Mouse (Mus musculus): ENCODE data around the gene Ttc19. TPM values are rescaled to one million over a fixed set of nuclear protein-coding genes. Genes with fewer than 3 reads are reported as not detected.
"Not testable (repeated sequence)": the region's sequence is repeated elsewhere in the genome, so short reads cannot be mapped to it uniquely, and the experiment has no call there.

Ttc19 gene
- polyA plus RNA-seq, 1 experiment from 2014 or later: 50.6 TPM

DNA sequence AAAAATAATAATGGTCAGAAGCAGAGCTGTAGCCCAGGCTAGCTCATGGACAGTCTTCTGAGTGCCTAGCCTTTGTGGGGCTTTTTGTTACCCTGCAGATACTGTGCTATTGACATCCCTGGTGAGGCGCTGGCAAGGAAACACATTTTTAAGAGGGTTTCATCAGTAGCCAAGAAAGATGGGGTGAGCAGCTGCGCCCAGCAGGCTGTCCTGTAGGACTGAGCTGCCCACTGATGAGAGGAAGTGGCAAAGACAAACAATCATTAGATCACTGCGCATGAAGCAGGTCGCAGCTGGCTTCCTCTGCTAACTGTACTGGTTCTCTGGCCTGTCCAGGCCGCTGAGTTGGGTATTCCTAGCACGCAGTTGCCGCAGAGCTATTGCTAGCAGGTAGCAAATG lies 17.7 kb upstream of the Ttc19 start:
- Histone ChIP-seq H3K4me1 (peaks cover 14% of the 10 kb centered on the region; the same call in 1 of the 2 replicates), H3K27ac (replicated peaks) (no peak overlapping the region), H3K9me3 (replicated peaks) (no peaks in the 10 kb centered on the region), H3K36me3 (no peaks in the 10 kb centered on the region), H3K27me3 (replicated peaks) (no peaks in the 10 kb centered on the region), H3K9ac (replicated peaks) (no peak overlapping the region), H3K4me3 (replicated peaks) (no peak overlapping the region), H3K4me2 (no peak overlapping the region)
- WGBS: 69% methylated on average over 7 of the region's 7 CpGs
- ATAC-seq (ENCODE audit: low FRiP score): no peak

DNA sequence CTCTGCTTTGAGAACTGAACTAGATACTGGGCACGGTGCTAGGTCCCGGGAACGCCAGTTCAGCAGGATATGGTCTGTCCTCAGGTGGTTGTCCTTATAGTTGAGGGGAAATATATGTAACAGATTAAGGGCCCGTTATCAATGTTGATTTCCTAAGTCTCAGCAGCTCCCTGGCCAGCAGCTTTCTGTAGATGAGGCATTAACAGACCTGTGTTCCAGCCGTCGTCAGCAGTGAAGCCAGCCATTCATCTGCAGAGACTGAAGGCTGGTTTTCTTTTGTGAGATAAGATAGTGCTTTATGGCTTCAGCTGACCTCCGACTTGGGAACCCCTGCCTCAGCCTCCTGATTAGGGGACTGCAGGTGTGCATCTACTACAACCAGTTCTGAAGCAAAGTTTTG lies 17.3 kb upstream of the Ttc19 start:
- 56% methylated on average over 7 of the region's 7 CpGs for WGBS
- H3K4me3 ChIP-seq (replicated peaks): no peak overlapping the region
- H3K4me1 ChIP-seq: peaks cover 17% of the 10 kb centered on the region; the same call in 1 of the 2 replicates
- no peaks in the 10 kb centered on the region for H3K27me3 ChIP-seq (replicated peaks)
- H3K4me2 ChIP-seq: no peak overlapping the region
- H3K9me3 ChIP-seq (replicated peaks): no peaks in the 10 kb centered on the region
- H3K36me3 ChIP-seq: no peaks in the 10 kb centered on the region
- no peak overlapping the region for H3K27ac ChIP-seq (replicated peaks)
- no peak for ATAC-seq (ENCODE audit: low FRiP score)
- no peak overlapping the region for H3K9ac ChIP-seq (replicated peaks)

DNA sequence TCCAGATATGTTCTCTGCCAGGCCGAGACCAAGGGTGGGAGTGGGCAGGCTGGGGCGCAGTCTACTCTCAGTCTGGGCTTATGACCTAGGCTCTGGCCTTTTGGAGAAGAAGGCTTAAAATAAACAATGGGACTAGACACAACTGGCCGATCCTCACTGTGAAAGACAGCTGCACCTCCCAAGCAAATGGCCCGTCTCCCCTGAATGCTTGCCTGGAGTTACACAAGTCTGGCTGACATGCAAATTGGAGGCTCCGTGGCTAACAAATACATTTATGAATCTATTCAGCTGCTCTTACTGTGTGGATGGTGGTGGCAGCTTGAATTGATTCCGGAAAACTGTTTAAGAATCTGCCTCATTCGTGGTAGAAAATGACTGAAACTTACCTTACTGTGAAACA lies 15.6 kb upstream of the Ttc19 start:
- Histone ChIP-seq H3K4me2 (no peak overlapping the region), H3K9ac (replicated peaks) (no peak overlapping the region), H3K9me3 (replicated peaks) (no peaks in the 10 kb centered on the region), H3K27me3 (replicated peaks) (no peaks in the 10 kb centered on the region), H3K4me3 (replicated peaks) (no peak overlapping the region), H3K36me3 (no peaks in the 10 kb centered on the region), H3K27ac (replicated peaks) (no peak overlapping the region), H3K4me1 (peaks cover 17% of the 10 kb centered on the region; the same call in 1 of the 2 replicates)
- no peak for ATAC-seq (ENCODE audit: low FRiP score)
- WGBS: 52% methylated on average over 7 of the region's 7 CpGs

- no peak overlapping the region for H3K9ac ChIP-seq (replicated peaks)
- no peak overlapping the region for H3K27ac ChIP-seq (replicated peaks)
- no peaks in the 10 kb centered on the region for H3K27me3 ChIP-seq (replicated peaks)
- 50% methylated on average over 17 of the region's 17 CpGs for WGBS
- H3K9me3 ChIP-seq (replicated peaks): no peaks in the 10 kb centered on the region
- no peaks in the 10 kb centered on the region for H3K36me3 ChIP-seq
- H3K4me2 ChIP-seq: no peak overlapping the region
- no peak overlapping the region for H3K4me3 ChIP-seq (replicated peaks)
- H3K4me1 ChIP-seq: peaks cover 17% of the 10 kb centered on the region; the same call in 1 of the 2 replicates
- no peak for ATAC-seq (ENCODE audit: low FRiP score)
Measured at GRCm38 (mm10) chr11:62266466-62267214, 14.6 kb upstream of the Ttc19 start.

- peaks cover 17% of the 10 kb centered on the region; the same call in 1 of the 2 replicates for H3K4me1 ChIP-seq
- no peaks in the 10 kb centered on the region for H3K9me3 ChIP-seq (replicated peaks)
- 77% methylated on average over 8 of the region's 8 CpGs for WGBS
- no peaks in the 10 kb centered on the region for H3K36me3 ChIP-seq
- no peak overlapping the region for H3K4me2 ChIP-seq
- no peaks in the 10 kb centered on the region for H3K27me3 ChIP-seq (replicated peaks)
- ATAC-seq (ENCODE audit: low FRiP score): no peak
- H3K4me3 ChIP-seq (replicated peaks): no peak overlapping the region
- no peak overlapping the region for H3K27ac ChIP-seq (replicated peaks)
- H3K9ac ChIP-seq (replicated peaks): no peak overlapping the region
Measured at GRCm38 (mm10) chr11:62268381-62268780, 12.9 kb upstream of the Ttc19 start.

DNA sequence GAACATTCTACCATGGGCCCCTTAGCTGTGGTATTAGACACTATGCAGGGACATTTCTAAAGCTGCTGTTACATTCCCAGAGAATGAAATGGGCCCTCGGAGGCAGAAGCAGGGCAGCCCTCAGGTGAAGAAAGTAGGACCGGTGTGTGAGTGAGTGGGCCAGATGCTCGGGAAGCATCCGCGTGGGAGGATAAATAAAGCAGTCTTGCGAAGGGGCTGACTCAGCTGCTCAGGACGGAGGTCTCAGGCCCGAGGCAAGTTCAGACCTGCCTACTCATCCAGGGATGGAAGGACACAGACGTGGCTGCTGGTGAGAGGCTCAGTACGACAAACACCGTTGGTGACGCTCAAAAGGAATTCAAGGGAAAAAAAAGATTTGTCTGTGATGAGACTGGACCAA lies 12.2 kb upstream of the Ttc19 start:
- Histone ChIP-seq H3K36me3 (no peaks in the 10 kb centered on the region), H3K27ac (replicated peaks) (no peak overlapping the region), H3K4me1 (peaks cover 17% of the 10 kb centered on the region; the same call in 1 of the 2 replicates), H3K27me3 (replicated peaks) (no peaks in the 10 kb centered on the region), H3K4me3 (replicated peaks) (no peak overlapping the region), H3K9ac (replicated peaks) (no peak overlapping the region), H3K9me3 (replicated peaks) (no peaks in the 10 kb centered on the region), H3K4me2 (no peak overlapping the region)
- ATAC-seq (ENCODE audit: low FRiP score): no peak
- 72% methylated on average over 12 of the region's 12 CpGs for WGBS

- H3K9ac ChIP-seq (replicated peaks): no peak overlapping the region
- H3K9me3 ChIP-seq (replicated peaks): no peaks in the 10 kb centered on the region
- ATAC-seq (ENCODE audit: low FRiP score): no peak
- no peak overlapping the region for H3K4me3 ChIP-seq (replicated peaks)
- no peak overlapping the region for H3K4me2 ChIP-seq
- peaks cover 17% of the 10 kb centered on the region; the same call in 1 of the 2 replicates for H3K4me1 ChIP-seq
- WGBS: 65% methylated on average over 5 of the region's 5 CpGs
- no peak overlapping the region for H3K27ac ChIP-seq (replicated peaks)
- H3K27me3 ChIP-seq (replicated peaks): no peaks in the 10 kb centered on the region
- H3K36me3 ChIP-seq: no peaks in the 10 kb centered on the region
Measured at GRCm38 (mm10) chr11:62270851-62271250, 10.4 kb upstream of the Ttc19 start.

- no peaks in the 10 kb centered on the region for H3K9me3 ChIP-seq (replicated peaks)
- WGBS: 65% methylated on average over 8 of the region's 8 CpGs
- H3K4me1 ChIP-seq: peaks cover 7% of the 10 kb centered on the region
- H3K4me3 ChIP-seq (replicated peaks): no peak overlapping the region
- H3K4me2 ChIP-seq: no peak overlapping the region
- ATAC-seq (ENCODE audit: low FRiP score): no peak
- no peak overlapping the region for H3K9ac ChIP-seq (replicated peaks)
- H3K36me3 ChIP-seq: no peaks in the 10 kb centered on the region
- H3K27me3 ChIP-seq (replicated peaks): no peaks in the 10 kb centered on the region
- H3K27ac ChIP-seq (replicated peaks): no peak overlapping the region
Measured at GRCm38 (mm10) chr11:62277086-62277485, 4.2 kb upstream of the Ttc19 start.

DNA sequence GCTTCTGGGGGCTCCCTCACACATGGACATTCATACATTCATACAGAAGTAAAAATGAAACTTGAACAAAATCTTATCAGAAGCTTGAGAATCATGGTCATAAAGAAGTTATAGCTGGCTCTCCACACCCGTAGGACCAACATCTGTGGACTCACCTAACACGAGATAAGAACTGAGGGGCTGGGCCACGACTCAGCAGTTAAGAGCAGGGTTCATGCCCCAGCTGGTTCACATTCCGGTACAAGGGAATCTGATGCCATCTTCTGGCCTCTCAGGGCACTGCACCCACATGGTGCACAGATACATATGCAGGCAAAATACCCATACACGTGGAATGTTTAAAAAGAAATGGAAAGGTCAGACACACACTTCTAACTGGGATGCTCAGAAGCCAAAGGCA lies 3.2 kb upstream of the Ttc19 start:
- ATAC-seq (ENCODE audit: low FRiP score): no peak
- H3K27me3 ChIP-seq (replicated peaks): no peaks in the 10 kb centered on the region
- H3K4me2 ChIP-seq: no peak overlapping the region
- 31% methylated on average over 5 of the region's 5 CpGs for WGBS
- peaks cover 16% of the 10 kb centered on the region for H3K4me1 ChIP-seq
- no peaks in the 10 kb centered on the region for H3K9me3 ChIP-seq (replicated peaks)
- H3K9ac ChIP-seq (replicated peaks): no peak overlapping the region
- H3K36me3 ChIP-seq: no peaks in the 10 kb centered on the region; the same call in 1 of the 2 replicates
- no peak overlapping the region for H3K4me3 ChIP-seq (replicated peaks)
- no peak overlapping the region for H3K27ac ChIP-seq (replicated peaks)

DNA sequence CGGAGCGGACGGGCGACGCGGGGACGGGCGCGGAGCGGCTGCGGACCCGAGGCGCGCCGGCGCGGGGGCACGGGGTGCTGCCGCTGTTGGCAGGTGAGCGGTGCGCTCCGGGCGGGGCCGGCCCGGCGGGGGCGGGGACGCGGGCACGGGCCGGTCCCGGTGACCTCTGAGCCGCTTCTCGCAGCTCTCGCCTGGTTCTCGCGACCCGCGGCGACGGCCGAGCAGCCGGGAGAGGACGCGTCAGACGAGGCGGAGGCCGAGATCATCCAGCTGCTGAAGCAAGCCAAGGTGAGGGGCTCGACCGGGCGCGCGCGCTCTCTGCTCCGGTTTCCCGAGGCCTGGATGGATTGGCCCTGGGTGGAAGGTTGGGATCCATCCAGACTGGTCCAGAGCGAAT lies 326 bp downstream of the Ttc19 start:
- H3K27ac ChIP-seq (replicated peaks): peak overlapping the region; percentile 91
- under 1% methylated on average over 31 of the region's 57 CpGs for WGBS

DNA sequence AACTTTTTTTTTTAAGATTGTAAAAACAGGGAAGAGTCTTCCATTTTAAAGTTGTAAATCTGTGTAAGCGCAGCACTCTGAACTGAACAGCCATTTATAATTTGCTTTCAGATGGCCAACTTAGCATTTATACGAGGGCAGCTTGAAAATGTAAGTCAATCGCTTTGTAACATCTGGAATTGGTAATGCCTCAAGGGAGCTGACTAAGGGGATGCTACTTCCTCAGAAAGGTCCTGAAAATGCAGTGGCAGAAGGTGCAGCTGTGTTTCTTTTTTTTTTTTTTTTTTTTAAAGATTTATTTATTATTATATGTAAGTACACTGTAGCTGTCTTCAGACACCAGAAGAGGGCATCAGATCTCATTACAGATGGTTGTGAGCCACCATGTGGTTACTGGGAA lies 2.7 kb downstream of the Ttc19 start:
- Histone ChIP-seq H3K4me1 (peaks cover 19% of the 10 kb centered on the region), H3K36me3 (peaks cover 50% of the 10 kb centered on the region)
- H3K9ac ChIP-seq (replicated peaks); H3K9me3 ChIP-seq (replicated peaks); ATAC-seq (ENCODE audit: low FRiP score); H3K4me3 ChIP-seq (replicated peaks); H3K27ac ChIP-seq (replicated peaks); H3K4me2 ChIP-seq; H3K27me3 ChIP-seq (replicated peaks): not testable (repeated sequence)
- WGBS: 84% methylated on average over 3 of the region's 3 CpGs

More for the DNA sequence above, 326 bp downstream of the Ttc19 start:
- Histone ChIP-seq H3K4me2 (peak overlapping the region; percentile 72), H3K9ac (replicated peaks) (peak overlapping the region; percentile 69), H3K36me3 (peaks cover 31% of the 10 kb centered on the region), H3K4me3 (replicated peaks) (peak overlapping the region; percentile 62), H3K4me1 (peaks cover 19% of the 10 kb centered on the region), H3K27me3 (replicated peaks) (no peaks in the 10 kb centered on the region), H3K9me3 (replicated peaks) (no peaks in the 10 kb centered on the region)
- peak; percentile 65 for ATAC-seq (ENCODE audit: low FRiP score)

GRCm38 (mm10) chr11:62285020-62285419 lies 3.7 kb downstream of the Ttc19 start:
- Histone ChIP-seq H3K4me2 (no peak overlapping the region), H3K27me3 (replicated peaks) (no peaks in the 10 kb centered on the region), H3K4me1 (peaks cover 19% of the 10 kb centered on the region), H3K4me3 (replicated peaks) (no peak overlapping the region), H3K9ac (replicated peaks) (no peak overlapping the region), H3K9me3 (replicated peaks) (no peaks in the 10 kb centered on the region), H3K36me3 (peaks cover 56% of the 10 kb centered on the region), H3K27ac (replicated peaks) (no peak overlapping the region)
- WGBS: 88% methylated on average over 8 of the region's 8 CpGs
- ATAC-seq (ENCODE audit: low FRiP score): no peak
